Mouse (Mus musculus) B cell, adult 2 months (primary cell): Measurements from ENCODE around the gene Aqr.

Experiments used
- DNase-seq, 2 experiments: peaks; one replicate each; pipeline ENCODE4 v3.0.0; 2022

Aqr gene

DNA sequence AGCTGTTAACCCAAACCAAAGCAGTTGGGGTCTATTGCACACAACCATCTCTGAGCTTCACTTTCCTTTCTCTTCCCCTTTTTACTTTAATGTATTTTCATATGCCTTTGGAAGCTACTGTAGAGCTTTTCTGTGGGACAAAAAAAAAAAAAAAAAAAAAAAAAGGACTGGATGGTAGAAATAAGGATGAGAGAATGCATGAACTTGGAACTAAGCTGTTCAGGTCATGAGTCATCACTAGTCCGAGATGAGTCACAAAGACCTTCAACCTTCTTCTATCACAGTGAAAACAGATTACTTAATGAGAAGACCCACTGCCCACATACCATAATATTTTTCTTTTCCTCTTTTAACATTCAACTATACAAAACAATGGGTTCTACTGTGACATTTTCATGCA lies 127.2 kb downstream of the Aqr start:
- DNase-seq: no peak

DNA sequence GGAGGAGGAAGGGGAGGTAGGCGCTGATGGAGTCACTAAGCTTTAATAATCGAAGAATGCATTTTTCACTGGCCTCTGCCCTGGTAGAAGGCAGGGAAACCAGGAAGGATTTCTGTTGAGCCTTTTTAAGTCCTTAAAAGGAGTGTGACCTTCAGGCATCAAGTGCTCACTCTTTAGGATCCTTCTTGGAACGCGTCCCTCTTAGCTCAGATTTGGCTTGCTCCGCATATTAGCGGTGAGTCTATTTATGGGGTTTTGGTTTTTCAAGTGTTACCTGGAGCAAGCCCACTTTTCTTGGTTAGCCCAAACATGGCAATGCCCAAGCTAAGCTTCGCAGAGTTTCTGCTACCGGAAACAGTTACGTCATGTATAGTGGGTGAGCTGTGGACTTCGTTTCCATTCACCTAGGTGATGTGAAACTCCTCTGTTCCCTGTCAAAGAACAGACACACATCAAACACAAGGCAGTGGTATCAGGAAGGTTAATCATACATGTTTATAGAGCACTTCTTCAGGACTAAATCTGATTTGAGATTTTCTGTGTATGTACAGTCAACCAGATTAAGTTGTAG lies 128.5 kb downstream of the Aqr start:
- DNase-seq: no peak

DNA sequence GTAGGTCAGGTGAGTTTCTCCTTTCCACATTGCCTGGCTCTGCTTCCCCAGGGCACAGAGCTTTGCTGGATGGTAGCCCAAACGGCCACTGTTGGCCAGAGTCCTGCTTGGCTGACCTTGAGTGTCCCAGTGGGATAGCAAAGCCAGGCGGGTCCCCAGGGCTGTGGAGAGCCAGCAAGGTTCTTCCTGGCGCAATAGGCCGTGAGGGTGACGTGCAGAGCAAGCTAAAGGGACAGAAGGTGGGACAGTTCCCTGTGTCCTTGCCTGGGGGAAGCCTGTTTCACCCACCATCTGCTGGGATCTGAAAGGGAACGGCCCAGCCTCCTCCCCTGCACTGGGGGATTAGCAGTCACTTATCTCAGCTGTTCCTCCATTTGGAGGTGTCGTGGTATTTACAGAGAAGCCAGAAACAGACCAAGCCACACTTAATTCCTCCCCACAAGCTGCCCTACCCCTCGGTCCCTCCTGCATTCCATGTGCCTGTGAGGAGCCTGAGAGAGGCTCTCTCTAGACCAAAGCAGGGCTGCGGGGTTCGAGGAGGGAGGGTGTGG lies 129.4 kb downstream of the Aqr start:
- DNase-seq: no peak

DNA sequence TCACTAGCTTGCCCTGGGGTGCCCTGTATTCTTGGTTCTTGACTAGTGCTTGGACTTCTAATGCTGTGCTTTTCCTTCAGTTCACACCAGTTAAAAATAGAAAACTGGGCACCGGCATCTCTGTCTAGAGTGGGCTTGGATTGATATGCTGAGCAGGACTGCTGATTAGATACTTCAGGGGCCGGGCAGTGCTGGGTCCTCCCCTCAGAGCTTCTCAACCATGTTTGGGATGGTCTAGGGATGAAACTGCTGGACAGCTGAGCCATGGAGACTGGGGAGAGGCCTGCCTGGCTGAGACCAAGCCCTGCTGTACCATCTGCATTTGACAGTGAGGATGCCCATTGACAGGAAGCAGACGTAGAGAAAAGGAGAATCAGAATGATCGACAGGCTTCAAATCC lies 132.7 kb downstream of the Aqr start:
- DNase-seq: no peak

DNA sequence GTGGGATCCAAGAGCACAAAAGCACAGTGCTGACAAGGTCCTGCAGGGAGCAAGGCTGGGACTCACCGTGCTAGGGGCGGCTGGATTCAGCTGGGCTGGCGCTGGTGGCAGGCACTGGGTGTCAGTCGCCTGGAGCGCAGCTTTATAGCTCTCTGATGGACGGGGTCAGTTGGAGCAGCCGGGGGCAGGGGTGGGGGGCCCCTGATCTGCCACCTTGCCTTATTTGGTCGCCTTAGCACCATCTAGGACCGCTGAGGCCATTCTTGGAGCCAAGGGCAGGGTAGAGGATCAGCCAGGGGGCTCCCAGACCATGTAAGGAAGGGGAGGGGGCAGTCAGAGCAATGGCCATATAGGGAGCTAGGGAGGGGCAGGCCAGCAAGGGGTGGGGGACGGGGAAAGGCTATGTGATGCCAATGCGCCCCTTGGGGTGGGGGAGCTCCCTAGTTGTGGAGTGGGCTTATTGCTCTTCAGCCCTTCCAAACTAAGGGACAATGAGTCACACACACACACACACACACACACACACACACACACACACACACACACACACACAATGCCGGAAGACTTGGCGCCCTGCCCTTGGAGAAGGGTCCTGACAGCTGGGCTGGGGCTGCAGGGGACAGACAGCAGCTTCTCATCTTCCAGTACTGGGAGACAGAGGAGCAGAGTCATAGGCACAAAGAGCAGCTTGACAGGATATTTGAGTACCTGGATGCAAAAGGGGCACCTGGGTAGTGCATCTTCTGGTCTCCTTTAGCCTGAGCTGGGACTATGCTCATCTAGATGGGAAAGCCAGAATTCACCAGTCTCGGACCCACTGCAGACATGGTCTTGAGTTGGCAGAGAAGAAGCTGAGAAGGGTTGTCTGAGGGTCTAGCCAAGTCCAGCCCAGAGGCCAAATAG lies 133.9 kb downstream of the Aqr start, which contains the start of gene Actc1:
Actc1 (minus strand) TSS at position 853 of the 903 bp plus-strand sequence.
- DNase-seq: no peak

DNA sequence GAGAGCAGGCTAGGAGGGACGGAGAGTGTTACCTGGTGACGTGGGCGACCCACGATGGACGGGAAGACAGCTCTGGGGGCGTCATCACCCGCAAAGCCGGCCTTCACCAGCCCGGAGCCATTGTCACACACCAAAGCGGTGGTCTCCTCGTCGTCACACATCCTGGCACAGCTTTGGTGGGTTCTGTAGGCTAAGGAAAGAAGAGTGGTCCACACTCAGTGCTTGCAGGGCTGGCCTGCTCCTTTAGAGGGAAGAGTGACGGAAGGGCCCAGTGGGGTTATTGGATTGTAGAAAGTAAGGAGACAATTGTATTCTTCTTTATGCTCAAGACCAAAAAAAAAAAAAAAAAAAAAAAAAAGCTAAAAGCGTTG lies 135.0 kb downstream of the Aqr start:
- DNase-seq: no peak
